Mouse (Mus musculus) lung, postnatal 25 days (tissue): ENCODE measurements around the gene Atp2a1.
A peak's percentile ranks its signal among the peaks of the same experiment; 100 is the strongest.
"Not testable (repeated sequence)": the region's sequence is repeated elsewhere in the genome, so short reads cannot be mapped to it uniquely, and the experiment has no call there.

ENCODE experiments used
- DNase-seq: peaks from one replicate; pipeline ENCODE4 v3.0.0; 2022; ENCODE audit warnings: low spot score

Atp2a1 gene

GRCm38 (mm10) chr7:126463004-126463403, at the start of gene Atp2a1:
TSS of gene Atp2a1 (minus strand) at chr7:126463108.
- DNase-seq: no peak

GRCm38 (mm10) chr7:126511287-126511686, 48.4 kb upstream of the Atp2a1 start:
- no peak for DNase-seq

DNA sequence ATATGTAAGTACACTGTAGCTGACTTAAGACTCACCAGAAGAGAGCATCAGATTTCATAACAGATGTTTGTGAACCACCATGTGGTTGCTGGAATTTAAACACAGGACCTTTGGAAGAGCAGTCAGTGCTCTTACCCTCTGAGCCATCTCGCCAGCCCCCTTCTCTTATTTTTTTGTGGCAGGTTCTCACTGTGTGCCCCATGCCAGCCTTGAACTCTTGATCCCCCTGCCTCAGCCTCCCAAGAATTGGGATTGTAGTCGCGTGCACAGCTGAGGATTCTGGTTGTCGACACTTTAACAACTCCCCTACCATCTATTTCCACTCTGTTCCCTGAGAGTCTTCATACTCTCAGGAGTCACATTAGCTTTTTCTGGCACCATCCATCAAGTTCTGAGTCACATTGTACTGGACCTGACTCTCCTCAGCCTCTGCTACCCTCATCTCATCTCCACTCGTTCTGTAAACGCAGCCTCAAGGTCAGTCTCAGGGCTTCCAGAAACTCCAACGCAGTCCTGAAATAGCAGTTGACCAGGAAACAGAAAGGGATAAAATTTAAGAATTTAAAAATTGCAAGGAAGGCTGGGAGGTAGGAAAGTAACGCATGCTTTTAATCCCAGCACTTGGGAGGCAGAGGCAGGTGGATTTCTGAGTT, 44.3 kb upstream of the Atp2a1 start:
- DNase-seq: no peak

DNA sequence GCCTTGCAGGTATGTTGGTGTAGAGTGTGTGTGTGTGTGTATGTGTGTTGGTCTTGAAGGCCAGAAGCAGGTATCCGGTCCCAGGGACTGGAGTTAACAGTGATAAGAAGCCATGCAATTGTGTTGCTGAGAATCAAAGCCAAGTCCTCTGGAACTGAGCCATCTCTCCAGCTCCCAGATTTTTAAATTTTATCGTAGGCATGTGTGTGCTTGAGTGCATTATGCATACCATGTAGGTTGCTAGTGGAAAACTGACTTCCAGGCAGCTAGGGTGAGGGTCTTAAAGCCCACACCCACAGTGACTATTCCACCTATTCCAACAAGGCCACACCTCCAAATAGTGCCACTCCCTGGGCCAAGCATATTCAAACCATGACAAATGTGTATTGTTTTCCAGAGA, 42.0 kb upstream of the Atp2a1 start:
- no peak for DNase-seq

GRCm38 (mm10) chr7:126503273-126503878, 40.5 kb upstream of the Atp2a1 start, which contains the start of gene Atxn2l:
TSS of gene Atxn2l (minus strand) at chr7:126503437.
- DNase-seq: peak; percentile 98

- DNase-seq: no peak
Observed at GRCm38 (mm10) chr7:126502751-126503150, 39.8 kb upstream of the Atp2a1 start.

GRCm38 (mm10) chr7:126502023-126502741, 39.3 kb upstream of the Atp2a1 start:
- DNase-seq: peak; percentile 93

DNA sequence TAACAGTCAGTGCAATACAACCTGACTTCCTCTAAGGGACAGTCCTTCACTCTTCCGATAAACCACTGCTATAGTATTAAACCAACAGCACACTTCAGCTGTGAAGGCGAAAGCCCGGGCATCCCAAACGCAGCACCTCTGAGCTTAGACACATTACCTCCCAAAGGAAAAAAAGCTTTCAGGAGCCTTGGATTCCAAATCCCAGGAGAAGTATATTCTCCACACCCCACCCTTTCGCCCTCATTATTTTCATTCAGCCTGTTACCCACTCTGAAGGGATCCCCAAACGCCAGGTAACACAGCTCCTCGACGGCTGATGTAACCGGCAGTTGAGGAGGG, 38.7 kb upstream of the Atp2a1 start:
- no peak for DNase-seq

GRCm38 (mm10) chr7:126499416-126499815, 36.5 kb upstream of the Atp2a1 start:
- DNase-seq: no peak

GRCm38 (mm10) chr7:126497966-126498365, 35.1 kb upstream of the Atp2a1 start:
- DNase-seq: no peak

DNA sequence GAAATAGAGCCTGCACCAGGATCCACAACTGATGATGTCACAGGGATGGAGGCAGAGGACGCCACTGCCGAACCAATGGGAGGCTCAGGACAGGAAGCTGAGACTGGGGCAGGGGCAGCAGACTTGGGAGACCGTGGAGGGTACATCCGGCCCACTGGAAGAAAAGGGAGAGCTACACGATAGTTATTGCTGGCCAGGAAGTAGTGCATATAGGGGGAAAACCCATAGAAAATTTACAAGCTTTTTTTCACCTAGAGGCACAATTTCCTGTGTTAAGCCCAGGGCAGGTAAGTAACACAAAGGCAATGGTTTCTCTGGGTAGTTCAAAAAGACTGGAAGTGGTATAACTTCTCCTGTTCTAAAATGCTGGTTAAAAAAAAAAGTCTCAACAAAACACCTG, 33.6 kb upstream of the Atp2a1 start:
- no peak for DNase-seq

DNA sequence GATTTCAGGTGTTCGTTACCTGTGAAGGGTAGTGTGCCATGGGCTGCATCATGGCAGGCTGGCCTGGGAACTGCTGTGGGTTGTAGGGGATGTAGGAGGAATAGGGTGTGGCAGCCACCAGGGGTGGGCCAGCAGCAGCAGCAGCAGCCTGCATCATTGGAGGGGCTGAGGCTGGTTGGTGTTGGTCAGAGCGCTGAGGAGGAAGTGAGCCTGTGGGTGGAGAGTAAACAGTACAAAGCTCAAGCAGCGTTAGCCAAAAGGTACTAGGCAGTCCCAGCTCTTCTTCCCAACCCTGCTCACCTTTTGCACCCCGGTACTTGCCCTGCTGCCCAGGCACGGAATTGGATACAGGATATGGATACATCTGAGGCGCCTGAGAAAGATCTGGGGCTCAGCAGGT, 31.2 kb upstream of the Atp2a1 start:
- no peak for DNase-seq

DNA sequence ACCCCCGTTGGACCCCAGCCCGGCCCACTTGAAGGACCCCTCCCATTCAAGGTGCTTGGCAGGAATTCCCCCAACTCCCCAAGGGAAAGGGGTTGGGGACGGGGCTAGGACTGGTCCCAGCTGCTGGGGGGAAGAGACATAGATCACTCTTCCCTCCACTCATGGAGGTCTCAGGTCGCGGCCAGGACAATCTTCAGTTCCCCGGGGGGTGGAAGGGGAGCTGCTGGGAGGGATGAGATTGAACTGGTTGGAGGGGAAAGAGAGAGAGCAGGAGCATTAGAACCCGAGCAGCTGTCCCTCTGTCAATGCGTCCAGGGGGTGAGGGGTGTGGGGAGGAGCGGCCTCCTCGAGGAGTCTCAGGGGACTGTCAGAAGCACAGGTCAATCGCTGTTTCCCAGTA, 29.1 kb upstream of the Atp2a1 start:
- DNase-seq: no peak

GRCm38 (mm10) chr7:126491005-126491404, 28.1 kb upstream of the Atp2a1 start:
- DNase-seq: no peak

GRCm38 (mm10) chr7:126487617-126488385, 24.9 kb upstream of the Atp2a1 start:
- not testable (repeated sequence) for DNase-seq

DNA sequence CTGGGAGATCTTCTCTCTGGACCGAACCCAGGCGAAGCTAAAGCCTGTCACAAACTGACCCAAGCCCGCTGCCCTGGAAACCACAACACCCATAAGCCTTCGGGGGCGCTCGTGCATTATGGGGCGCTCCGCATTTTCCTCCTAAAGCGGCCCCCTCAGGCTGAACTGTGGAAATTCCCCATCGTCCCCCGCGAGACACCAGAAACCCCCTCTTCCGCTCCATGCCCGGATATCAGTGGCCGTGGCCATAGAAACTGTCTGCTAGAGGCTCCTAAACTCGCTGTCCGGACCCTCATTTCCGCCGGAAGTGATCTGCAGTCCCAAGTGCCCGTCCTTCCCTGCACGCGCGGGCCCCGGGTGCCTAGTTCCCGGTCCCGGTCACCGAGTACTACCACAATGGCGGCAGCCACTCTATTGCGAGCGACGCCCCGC, 24.2 kb upstream of the Atp2a1 start, which contains the start of gene Tufm:
Tufm (plus strand) TSS at position 310 of the 432 bp plus-strand sequence.
- DNase-seq: peak; percentile 98

GRCm38 (mm10) chr7:126482392-126482871, 19.5 kb upstream of the Atp2a1 start:
- peak; percentile 93 for DNase-seq

- DNase-seq: no peak
Observed at GRCm38 (mm10) chr7:126481699-126482098, 18.8 kb upstream of the Atp2a1 start.

GRCm38 (mm10) chr7:126474993-126475581, 12.2 kb upstream of the Atp2a1 start, which contains the start of gene Sh2b1:
TSS of gene Sh2b1 (minus strand) at chr7:126475424.
- peak; percentile 88 for DNase-seq

- DNase-seq: no peak
Observed at GRCm38 (mm10) chr7:126474486-126474955, 11.6 kb upstream of the Atp2a1 start.

DNA sequence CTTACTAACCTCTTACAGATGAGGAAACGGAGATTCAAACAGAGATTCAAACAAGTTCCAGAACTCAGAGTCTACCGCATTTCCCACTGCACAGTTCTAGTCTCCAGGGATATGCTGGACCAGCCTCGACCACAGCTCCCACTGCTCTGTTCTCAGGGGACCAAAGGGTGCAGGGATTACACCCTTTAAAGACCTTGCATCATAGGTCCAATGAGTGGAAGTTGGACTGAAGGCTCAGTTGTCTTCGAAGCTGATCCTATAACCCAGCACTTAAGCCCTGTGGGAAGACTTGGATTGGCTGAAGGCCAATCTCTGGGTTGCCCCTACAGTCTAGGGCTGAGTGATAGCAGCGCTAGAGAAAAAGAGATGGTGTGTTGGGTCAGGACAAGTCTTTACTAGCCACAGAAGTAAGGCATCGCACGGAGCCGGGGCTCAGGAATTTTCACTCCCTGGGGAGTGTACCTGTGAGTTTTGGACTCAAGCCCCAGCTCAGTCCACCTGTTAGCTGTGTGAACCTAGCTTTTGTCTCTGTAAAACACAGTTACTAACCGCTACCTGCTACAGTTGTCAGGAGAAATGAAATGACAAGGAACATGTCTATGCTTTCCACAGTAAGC, 10.7 kb upstream of the Atp2a1 start:
- DNase-seq: no peak
